Mouse (Mus musculus) forebrain, embryonic 10.5 days (tissue): ENCODE results near the gene Arhgap10. TPM values are rescaled to one million over a fixed set of nuclear protein-coding genes. Genes with fewer than 3 reads are reported as not detected.
A peak's percentile ranks its signal among the peaks of the same experiment; 100 is the strongest.

Experiments
- DNase-seq: peaks from one replicate; pipeline ENCODE4 v3.0.0-alpha.2; 2017; ENCODE audit warnings: low spot score; ENCODE audit errors: extremely low spot score
- H3K27ac ChIP-seq: fragments of 300-500 bp; sonication (generic); 2 replicates; pipeline ENCODE4 v1.5.1; 2016; ENCODE audit warnings: mild to moderate bottlenecking
- H3K27me3 ChIP-seq: fragments of 300-500 bp; sonication (generic); 2 replicates; pipeline ENCODE4 v1.6.1; 2016; ENCODE audit warnings: mild to moderate bottlenecking; ENCODE audit not compliant: poor library complexity, severe bottlenecking
- H3K36me3 ChIP-seq: fragments of 300-500 bp; sonication (generic); replicated peaks from 2 replicates; pipeline ENCODE4 v1.6.1; 2016; ENCODE audit warnings: mild to moderate bottlenecking, moderate library complexity
- H3K4me1 ChIP-seq: fragments of 300-500 bp; sonication (generic); 2 replicates; pipeline ENCODE4 v1.6.1; 2016
- H3K4me3 ChIP-seq: fragments of 300-500 bp; sonication (generic); 2 replicates; pipeline ENCODE4 v1.5.1; 2016; ENCODE audit warnings: mild to moderate bottlenecking, moderate library complexity
- H3K9me3 ChIP-seq: fragments of 300-500 bp; sonication (generic); 2 replicates; pipeline ENCODE4 v1.6.1; 2016; ENCODE audit warnings: mild to moderate bottlenecking, moderate library complexity
- WGBS: fragments of 180-500 bp; shearing (Covaris S2); methylation state at CpG from one replicate; pipeline ENCODE4 v1.1.7; 2016; 5-methylcytosine and 5-hydroxymethylcytosine counted together
- polyA plus RNA-seq: library from polyadenylated mRNA; unstranded; fragments of >200 nt; fragmentation: Nextera tagmentation; extraction: Ambion mirVana; gene quantifications from 2 replicates; pipeline ENCODE4 v1.2.1, GENCODE M21; 2016

Gene Arhgap10
- polyA plus RNA-seq, 1 experiment from 2014 or later, result 21.0 TPM

- H3K4me3 ChIP-seq, result no peak overlapping the region
- H3K27ac ChIP-seq, result no peak overlapping the region
- no peak for DNase-seq
- H3K36me3 ChIP-seq, result peaks cover 11% of the 10 kb centered on the region
- no peaks in the 10 kb centered on the region; the same call in none of the 2 replicates for H3K4me1 ChIP-seq
- WGBS, result 94% methylated on average over 6 of the region's 6 CpGs
- H3K27me3 ChIP-seq, result no peaks in the 10 kb centered on the region
- H3K9me3 ChIP-seq, result no peaks in the 10 kb centered on the region
Measured at GRCm38 (mm10) chr8:77384080-77384479, 133.7 kb downstream of the Arhgap10 start.

- Histone ChIP-seq H3K9me3 (no peaks in the 10 kb centered on the region), H3K36me3 (peaks cover 12% of the 10 kb centered on the region), H3K27me3 (no peaks in the 10 kb centered on the region), H3K27ac (no peak overlapping the region), H3K4me1 (no peaks in the 10 kb centered on the region; the same call in none of the 2 replicates), H3K4me3 (no peak overlapping the region)
- DNase-seq, result no peak
- 90% methylated on average over 8 of the region's 8 CpGs for WGBS
Measured at GRCm38 (mm10) chr8:77383671-77384070, 134.1 kb downstream of the Arhgap10 start.

GRCm38 (mm10) chr8:77380844-77381243 is 136.9 kb downstream of the Arhgap10 start:
- DNase-seq, result no peak
- 81% methylated on average over 6 of the region's 6 CpGs for WGBS

GRCm38 (mm10) chr8:77379300-77379699 is 138.5 kb downstream of the Arhgap10 start:
- DNase-seq, result peak; percentile 47
- WGBS, result 55% methylated on average over 11 of the region's 11 CpGs
- Histone ChIP-seq H3K27me3 (no peaks in the 10 kb centered on the region), H3K27ac (no peak overlapping the region), H3K9me3 (no peaks in the 10 kb centered on the region), H3K4me1 (peaks cover 5% of the 10 kb centered on the region), H3K36me3 (peaks cover 17% of the 10 kb centered on the region), H3K4me3 (no peak overlapping the region)

More at GRCm38 (mm10) chr8:77380844-77381243, 136.9 kb downstream of the Arhgap10 start:
- peaks cover 15% of the 10 kb centered on the region for H3K36me3 ChIP-seq
- no peaks in the 10 kb centered on the region for H3K27me3 ChIP-seq
- no peaks in the 10 kb centered on the region for H3K9me3 ChIP-seq
- H3K27ac ChIP-seq, result no peak overlapping the region
- peaks cover 5% of the 10 kb centered on the region for H3K4me1 ChIP-seq
- H3K4me3 ChIP-seq, result no peak overlapping the region

- no peak overlapping the region for H3K27ac ChIP-seq
Measured at GRCm38 (mm10) chr8:77376451-77376853, 141.3 kb downstream of the Arhgap10 start.

GRCm38 (mm10) chr8:77375999-77376398 is 141.8 kb downstream of the Arhgap10 start:
- peaks cover 5% of the 10 kb centered on the region for H3K4me1 ChIP-seq
- no peaks in the 10 kb centered on the region for H3K27me3 ChIP-seq
- no peaks in the 10 kb centered on the region for H3K9me3 ChIP-seq
- no peak overlapping the region for H3K27ac ChIP-seq
- DNase-seq, result no peak
- H3K4me3 ChIP-seq, result no peak overlapping the region
- peaks cover 14% of the 10 kb centered on the region for H3K36me3 ChIP-seq
- 92% methylated on average over 2 of the region's 2 CpGs for WGBS

More at GRCm38 (mm10) chr8:77376451-77376853, 141.3 kb downstream of the Arhgap10 start:
- Histone ChIP-seq H3K4me1 (peaks cover 5% of the 10 kb centered on the region), H3K9me3 (no peaks in the 10 kb centered on the region), H3K4me3 (no peak overlapping the region), H3K36me3 (peaks cover 18% of the 10 kb centered on the region), H3K27me3 (no peaks in the 10 kb centered on the region)
- 56% methylated on average over 5 of the region's 5 CpGs for WGBS
- DNase-seq, result no peak

- H3K4me3 ChIP-seq, result no peak overlapping the region
- no peak for DNase-seq
- no peaks in the 10 kb centered on the region for H3K9me3 ChIP-seq
- H3K27ac ChIP-seq, result no peak overlapping the region
- H3K27me3 ChIP-seq, result no peaks in the 10 kb centered on the region
- peaks cover 3% of the 10 kb centered on the region; the same call in 1 of the 2 replicates for H3K4me1 ChIP-seq
- WGBS, result 91% methylated on average over 6 of the region's 6 CpGs
- H3K36me3 ChIP-seq, result peaks cover 13% of the 10 kb centered on the region
Measured at GRCm38 (mm10) chr8:77371006-77371405, 146.7 kb downstream of the Arhgap10 start.

- Histone ChIP-seq H3K4me3 (no peak overlapping the region), H3K4me1 (peaks cover 3% of the 10 kb centered on the region; the same call in 1 of the 2 replicates), H3K27ac (no peak overlapping the region), H3K27me3 (no peaks in the 10 kb centered on the region), H3K9me3 (no peaks in the 10 kb centered on the region), H3K36me3 (peaks cover 13% of the 10 kb centered on the region)
- no peak for DNase-seq
- 77% methylated on average over 2 of the region's 2 CpGs for WGBS
Measured at GRCm38 (mm10) chr8:77370308-77370707, 147.4 kb downstream of the Arhgap10 start.

- no peak overlapping the region for H3K4me3 ChIP-seq
- H3K27me3 ChIP-seq, result no peaks in the 10 kb centered on the region
- peaks cover 12% of the 10 kb centered on the region for H3K36me3 ChIP-seq
- H3K27ac ChIP-seq, result no peak overlapping the region
- no peak for DNase-seq
- WGBS, result 90% methylated on average over 7 of the region's 7 CpGs
- peaks cover 3% of the 10 kb centered on the region; the same call in 1 of the 2 replicates for H3K4me1 ChIP-seq
- H3K9me3 ChIP-seq, result no peaks in the 10 kb centered on the region
Measured at GRCm38 (mm10) chr8:77369671-77370070, 148.1 kb downstream of the Arhgap10 start.

GRCm38 (mm10) chr8:77367091-77367490 is 150.7 kb downstream of the Arhgap10 start:
- no peaks in the 10 kb centered on the region for H3K27me3 ChIP-seq
- no peak overlapping the region for H3K4me3 ChIP-seq
- H3K9me3 ChIP-seq, result no peaks in the 10 kb centered on the region
- 64% methylated on average over 3 of the region's 3 CpGs for whole genome bisulfite sequencing
- peaks cover 3% of the 10 kb centered on the region; the same call in 1 of the 2 replicates for H3K36me3 ChIP-seq
- DNase-seq, result no peak
- no peak overlapping the region for H3K27ac ChIP-seq
- H3K4me1 ChIP-seq, result peaks cover 3% of the 10 kb centered on the region

- Histone ChIP-seq H3K27ac (no peak overlapping the region), H3K4me3 (no peak overlapping the region), H3K4me1 (peaks cover 9% of the 10 kb centered on the region), H3K9me3 (no peaks in the 10 kb centered on the region), H3K27me3 (no peaks in the 10 kb centered on the region), H3K36me3 (peaks cover 3% of the 10 kb centered on the region; the same call in 1 of the 2 replicates)
- DNase-seq, result no peak
- whole genome bisulfite sequencing, result 93% methylated on average over 4 of the region's 4 CpGs
Measured at GRCm38 (mm10) chr8:77366446-77366845, 151.3 kb downstream of the Arhgap10 start.

GRCm38 (mm10) chr8:77365990-77366389 is 151.8 kb downstream of the Arhgap10 start:
- Histone ChIP-seq H3K4me1 (peaks cover 13% of the 10 kb centered on the region), H3K27ac (no peak overlapping the region), H3K36me3 (peaks cover 3% of the 10 kb centered on the region; the same call in 1 of the 2 replicates), H3K4me3 (no peak overlapping the region), H3K9me3 (no peaks in the 10 kb centered on the region), H3K27me3 (no peaks in the 10 kb centered on the region)
- 61% methylated on average over 6 of the region's 6 CpGs for WGBS
- no peak for DNase-seq

GRCm38 (mm10) chr8:77364472-77364871 is 153.3 kb downstream of the Arhgap10 start:
- Histone ChIP-seq H3K4me1 (peaks cover 10% of the 10 kb centered on the region), H3K4me3 (no peak overlapping the region), H3K27ac (no peak overlapping the region), H3K27me3 (no peaks in the 10 kb centered on the region), H3K9me3 (no peaks in the 10 kb centered on the region), H3K36me3 (peaks cover 5% of the 10 kb centered on the region; the same call in 1 of the 2 replicates)
- no peak for DNase-seq
- 95% methylated on average over 11 of the region's 11 CpGs for WGBS
